In genomic region chr11:34116572-34117135, GRCm38 (mm10) we compare ENCODE assay signal across 21 mouse cellular contexts. TPM values are rescaled to one million over a fixed set of nuclear protein-coding genes. Genes with fewer than 3 reads are reported as not detected.
DNase-seq lines count a peak whose midpoint lies in the region; ATAC-seq lines count a peak whose summit lies in the region.
"Had no signal": no experiment of that assay in that cellular context is flagged by ENCODE, and none has a peak within 500 bp of the region (broad histone marks: within the 10 kb centered on the region; RNA-seq: fewer than 3 reads in every experiment).

No protein-coding gene starts in this region.

- H3K36me3 ChIP-seq in liver, embryonic 11.5 days (ENCODE audit: control insufficient read depth, insufficient read depth, low read length): no peaks in the 10 kb centered on the region
- no peaks in the 10 kb centered on the region for H3K36me3 ChIP-seq in intestine, embryonic 15.5 days
- H3K36me3 ChIP-seq: neural tube, embryonic 13.5 days had no signal

- peak; percentile 39 for DNase-seq in heart, adult 8-10 months (ENCODE audit: low spot score)
- no peak for DNase-seq in heart, postnatal 36 days
- peak; percentile 96 for DNase-seq in 416B (ENCODE audit: low read depth)
- DNase-seq in liver, embryonic 11.5 days (ENCODE audit: low spot score): no peak
- no peak for DNase-seq in layer of hippocampus, postnatal 14 days (ENCODE audit: low spot score in 2 of 2)
- no peak for DNase-seq in adrenal gland, adult 18-20 months (ENCODE audit: low spot score in 2 of 2)
- DNase-seq: cerebellum, adult 11 months; lung, adult 2 months; thymus, postnatal 14 days had no signal

- no peaks in the 10 kb centered on the region for H3K9me3 ChIP-seq in liver, embryonic 11.5 days (ENCODE audit: control insufficient read depth, low read length)
- H3K9me3 ChIP-seq in intestine, embryonic 15.5 days: no peaks in the 10 kb centered on the region
- H3K9me3 ChIP-seq: neural tube, embryonic 13.5 days had no signal

- WGBS in liver, embryonic 11.5 days: 29% methylated on average over 2 of the region's 2 CpGs
- WGBS in intestine, embryonic 15.5 days: 58% methylated on average over 2 of the region's 2 CpGs

- peak; percentile 88 for ATAC-seq in granulocyte monocyte progenitor cell, adult 5-6 weeks (replicated peaks; ENCODE audit: poor library complexity, severe bottlenecking)
- peak; percentile 74 for ATAC-seq in liver, embryonic 11.5 days (replicated peaks; ENCODE audit: low FRiP score)
- no peak for ATAC-seq in intestine, embryonic 15.5 days
- ATAC-seq: CD4-positive, CD25-positive, alpha-beta regulatory T cell, adult 4 months; midbrain, embryonic 16.5 days had no signal

- H3K4me3 ChIP-seq in liver, embryonic 11.5 days (ENCODE audit: low read depth, low read length): no peak overlapping the region
- H3K4me3 ChIP-seq in intestine, embryonic 15.5 days (replicated peaks): no peak overlapping the region
- H3K4me3 ChIP-seq: left cerebral cortex, adult 2 months; neural tube, embryonic 13.5 days had no signal

- no peak overlapping the region for H3K4me2 ChIP-seq in liver, embryonic 11.5 days
- H3K4me2 ChIP-seq in intestine, embryonic 15.5 days (replicated peaks): no peak overlapping the region
- H3K4me2 ChIP-seq: hindbrain, embryonic 14.5 days; neural tube, embryonic 13.5 days had no signal

- H3K27ac ChIP-seq in liver, embryonic 11.5 days (ENCODE audit: low read depth, low read length): no peak overlapping the region; the same call in 1 of the 2 replicates
- H3K27ac ChIP-seq in intestine, embryonic 15.5 days: no peak overlapping the region
- H3K27ac ChIP-seq: hindbrain, embryonic 14.5 days; left cerebral cortex, adult 2 months; neural tube, embryonic 13.5 days had no signal

- intact Hi-C loops in heart, postnatal 36 days (cut with DNase I): loop anchor here (5.0 kb wide), 1 partner anchor 104 kb away; no protein-coding TSS in a partner anchor

- H3K9ac ChIP-seq in liver, embryonic 11.5 days (ENCODE audit: low read depth, low read length): no peak overlapping the region
- no peak overlapping the region for H3K9ac ChIP-seq in intestine, embryonic 15.5 days
- H3K9ac ChIP-seq: hindbrain, embryonic 14.5 days; neural tube, embryonic 13.5 days had no signal

- H3K27me3 ChIP-seq in liver, embryonic 11.5 days (replicated peaks; ENCODE audit: control insufficient read depth, insufficient read depth, low read length): no peaks in the 10 kb centered on the region
- no peaks in the 10 kb centered on the region for H3K27me3 ChIP-seq in intestine, embryonic 15.5 days (replicated peaks)
- H3K27me3 ChIP-seq: neural tube, embryonic 13.5 days had no signal

- H3K4me1 ChIP-seq in liver, embryonic 11.5 days (replicated peaks; ENCODE audit: control insufficient read depth, insufficient read depth, low read length): no peaks in the 10 kb centered on the region
- H3K4me1 ChIP-seq in intestine, embryonic 15.5 days (replicated peaks): no peaks in the 10 kb centered on the region

RNA-seq across cellular contexts. Expression of gene 4930469K13Rik, which starts 18.3 kb away (rescaled TPM):
- not detected for total RNA-seq in heart, adult 8-10 months (2022)
- total RNA-seq in heart, postnatal 36 days (2021): not detected
- total RNA-seq in granulocyte monocyte progenitor cell, adult 5-6 weeks (2014; fragmentation: Nextera tagmentation): not detected in 2 replicates
- total RNA-seq in granulocyte monocyte progenitor cell, adult 5-6 weeks (2017): not detected in 2 replicates
- not detected in 2 replicates for polyA plus RNA-seq in liver, embryonic 11.5 days (2014; fragmentation: Nextera tagmentation; extraction: Ambion mirVana)
- total RNA-seq in layer of hippocampus, postnatal 14 days (2021): not detected
- polyA plus RNA-seq in intestine, embryonic 15.5 days (2015; fragmentation: Nextera tagmentation; extraction: Ambion mirVana): not detected in 2 replicates
- not detected for total RNA-seq in adrenal gland, adult 18-20 months (2021)
- total RNA-seq: adrenal gland, postnatal 36 days; gastrocnemius, adult 8-10 months; left cerebral cortex, adult 2 months had no signal
- polyA plus RNA-seq: embryonic facial prominence, embryonic 11.5 days; forebrain, embryonic 11.5 days; large intestine, adult 2 months; lung, adult 2 months; midbrain, embryonic 16.5 days had no signal

Comparison
In these comparisons a context has a peak if more than half of its experiments do, and no peak if none do; other contexts are left out.
1. DNase-seq: peak in heart, adult 8-10 months (single experiment) and 416B (single experiment); none in heart, postnatal 36 days (0 of 2), liver, embryonic 11.5 days (single experiment), layer of hippocampus, postnatal 14 days (0 of 2) and adrenal gland, adult 18-20 months (0 of 2).